Mouse (Mus musculus): ENCODE results near the gene Slc8a1.

The Slc8a1 gene

GRCm38 (mm10) chr17:81738311-81738755, at the start of gene Slc8a1:
TSS of gene Slc8a1 (minus strand) at chr17:81738377.
- DNase-seq (ENCODE audit: low spot score): peak; percentile 5

GRCm38 (mm10) chr17:81787350-81787749, 49.2 kb upstream of the Slc8a1 start:
- DNase-seq (ENCODE audit: low spot score): peak; percentile 43

- DNase-seq (ENCODE audit: low spot score): no peak
These were observed 44.1 kb upstream of the Slc8a1 start for GRCm38 (mm10) chr17:81782326-81782725.

- DNase-seq (ENCODE audit: low spot score): no peak
These were observed 43.3 kb upstream of the Slc8a1 start for GRCm38 (mm10) chr17:81781491-81781890.

GRCm38 (mm10) chr17:81779883-81780282, 41.7 kb upstream of the Slc8a1 start:
- no peak for DNase-seq (ENCODE audit: low spot score)

GRCm38 (mm10) chr17:81750664-81751063, 12.5 kb upstream of the Slc8a1 start:
- no peak for DNase-seq (ENCODE audit: low spot score)

- DNase-seq (ENCODE audit: low spot score): no peak
These were observed 4.9 kb upstream of the Slc8a1 start for GRCm38 (mm10) chr17:81743034-81743433.

- DNase-seq (ENCODE audit: low spot score): no peak
These were observed 2.4 kb upstream of the Slc8a1 start for GRCm38 (mm10) chr17:81740576-81740975.

GRCm38 (mm10) chr17:81737779-81738178, 398 bp downstream of the Slc8a1 start:
- DNase-seq (ENCODE audit: low spot score): no peak

GRCm38 (mm10) chr17:81737309-81737708, 868 bp downstream of the Slc8a1 start:
- DNase-seq (ENCODE audit: low spot score): no peak

- no peak for DNase-seq (ENCODE audit: low spot score)
These were observed 2.6 kb downstream of the Slc8a1 start for GRCm38 (mm10) chr17:81735583-81735982.

- DNase-seq (ENCODE audit: low spot score): no peak
These were observed 8.3 kb downstream of the Slc8a1 start for GRCm38 (mm10) chr17:81729891-81730290.

GRCm38 (mm10) chr17:81712273-81712751, 25.9 kb downstream of the Slc8a1 start:
- DNase-seq (ENCODE audit: low spot score): no peak

- DNase-seq (ENCODE audit: low spot score): no peak
These were observed 33.4 kb downstream of the Slc8a1 start for GRCm38 (mm10) chr17:81704761-81705160.

GRCm38 (mm10) chr17:81703258-81703657, 34.9 kb downstream of the Slc8a1 start:
- DNase-seq (ENCODE audit: low spot score): no peak

- no peak for DNase-seq (ENCODE audit: low spot score)
These were observed 36.5 kb downstream of the Slc8a1 start for GRCm38 (mm10) chr17:81701701-81702100.

GRCm38 (mm10) chr17:81698789-81699188, 39.4 kb downstream of the Slc8a1 start:
- no peak for DNase-seq (ENCODE audit: low spot score)

GRCm38 (mm10) chr17:81697695-81698094, 40.5 kb downstream of the Slc8a1 start:
- DNase-seq (ENCODE audit: low spot score): no peak

GRCm38 (mm10) chr17:81694977-81695376, 43.2 kb downstream of the Slc8a1 start:
- DNase-seq (ENCODE audit: low spot score): no peak

GRCm38 (mm10) chr17:81679616-81680015, 58.6 kb downstream of the Slc8a1 start:
- no peak for DNase-seq (ENCODE audit: low spot score)

GRCm38 (mm10) chr17:81677450-81677849, 60.7 kb downstream of the Slc8a1 start:
- DNase-seq (ENCODE audit: low spot score): no peak

- DNase-seq (ENCODE audit: low spot score): no peak
These were observed 62.0 kb downstream of the Slc8a1 start for GRCm38 (mm10) chr17:81676203-81676602.

GRCm38 (mm10) chr17:81671245-81671644, 66.9 kb downstream of the Slc8a1 start:
- DNase-seq (ENCODE audit: low spot score): no peak

GRCm38 (mm10) chr17:81669816-81670691, 68.1 kb downstream of the Slc8a1 start:
- DNase-seq (ENCODE audit: low spot score): peak; percentile 64
